Mouse (Mus musculus): ENCODE results near the gene Akt1. TPM values are rescaled to one million over a fixed set of nuclear protein-coding genes. Genes with fewer than 3 reads are reported as not detected.
A peak's percentile ranks its signal among the peaks of the same experiment; 100 is the strongest.

Gene Akt1
- polyA plus RNA-seq (2016; fragmentation: Nextera tagmentation; extraction: Ambion mirVana) = 39.2 and 41.9 TPM in 2 replicates

GRCm38 (mm10) chr12:112674132-112675011 is at the start of gene Akt1:
Gene Akt1, minus strand, starts transcription at chr12:112674884.
- peak; percentile 72 for DNase-seq (ENCODE audit: extremely low spot score, low spot score)
- H3K4me1 ChIP-seq = peaks cover 85% of the 10 kb centered on the region
- H3K27me3 ChIP-seq (ENCODE audit: poor library complexity, severe bottlenecking) = peaks cover 34% of the 10 kb centered on the region
- peak within 1 kb of the TSS; percentile 99 for H3K27ac ChIP-seq
- peak within 1 kb of the TSS; percentile 99 for H3K4me3 ChIP-seq
- WGBS = 7% methylated on average over 70 of the region's 70 CpGs
- peaks cover 28% of the 10 kb centered on the region for H3K36me3 ChIP-seq (replicated peaks)
- no peaks in the 10 kb centered on the region for H3K9me3 ChIP-seq

- Histone ChIP-seq H3K27ac (no peak overlapping the region), H3K9me3 (no peaks in the 10 kb centered on the region), H3K36me3 (replicated peaks) (no peaks in the 10 kb centered on the region; the same call in 1 of the 2 replicates), H3K4me3 (no peak overlapping the region), H3K27me3 (ENCODE audit: poor library complexity, severe bottlenecking) (peaks cover 47% of the 10 kb centered on the region), H3K4me1 (peaks cover 38% of the 10 kb centered on the region)
- 81% methylated on average over 11 of the region's 11 CpGs for WGBS
- peak; percentile 71 for DNase-seq (ENCODE audit: extremely low spot score, low spot score)
Measured at GRCm38 (mm10) chr12:112724077-112724805, 49.6 kb upstream of the Akt1 start.

DNA sequence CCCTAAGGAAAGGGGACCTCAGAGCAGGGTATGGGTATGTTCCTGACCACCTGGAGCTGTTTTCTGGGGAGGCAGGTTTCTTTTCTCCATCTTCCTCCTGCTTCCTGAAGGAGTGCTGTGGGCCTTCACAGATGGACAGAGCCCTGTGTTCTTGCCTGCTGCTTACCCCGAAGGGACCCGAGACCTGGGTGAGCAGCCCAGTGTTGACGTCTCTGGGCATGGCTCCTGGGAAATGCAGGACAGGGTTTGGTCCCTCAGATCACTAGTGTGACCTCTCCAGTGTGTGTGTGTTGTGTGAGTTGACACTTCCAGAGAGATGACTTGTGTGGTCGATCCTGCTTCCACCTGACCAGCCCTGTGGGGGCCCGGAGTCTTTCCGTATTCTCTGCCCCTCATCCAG is 48.8 kb upstream of the Akt1 start:
- Histone ChIP-seq H3K27ac (no peak overlapping the region), H3K9me3 (no peaks in the 10 kb centered on the region), H3K4me1 (peaks cover 38% of the 10 kb centered on the region), H3K27me3 (ENCODE audit: poor library complexity, severe bottlenecking) (peaks cover 50% of the 10 kb centered on the region), H3K36me3 (replicated peaks) (no peaks in the 10 kb centered on the region; the same call in 1 of the 2 replicates), H3K4me3 (peak overlapping the region; percentile 62; the same call in 1 of the 2 replicates)
- WGBS = 84% methylated on average over 6 of the region's 6 CpGs
- no peak for DNase-seq (ENCODE audit: extremely low spot score, low spot score)

GRCm38 (mm10) chr12:112723028-112723330 is 48.3 kb upstream of the Akt1 start:
- Histone ChIP-seq H3K9me3 (no peaks in the 10 kb centered on the region), H3K27me3 (ENCODE audit: poor library complexity, severe bottlenecking) (peaks cover 50% of the 10 kb centered on the region), H3K27ac (peak overlapping the region; percentile 79), H3K4me1 (peaks cover 38% of the 10 kb centered on the region), H3K36me3 (replicated peaks) (no peaks in the 10 kb centered on the region; the same call in 1 of the 2 replicates), H3K4me3 (peak overlapping the region; percentile 62)
- 12% methylated on average over 5 of the region's 5 CpGs for WGBS
- no peak for DNase-seq (ENCODE audit: extremely low spot score, low spot score)

- no peaks in the 10 kb centered on the region; the same call in 1 of the 2 replicates for H3K36me3 ChIP-seq (replicated peaks)
- under 1% methylated on average over 72 of the region's 75 CpGs for WGBS
- H3K9me3 ChIP-seq = no peaks in the 10 kb centered on the region
- H3K4me1 ChIP-seq = peaks cover 38% of the 10 kb centered on the region
- H3K27ac ChIP-seq = peak overlapping the region; percentile 79
- peak overlapping the region; percentile 62 for H3K4me3 ChIP-seq
- H3K27me3 ChIP-seq (ENCODE audit: poor library complexity, severe bottlenecking) = peaks cover 50% of the 10 kb centered on the region
- DNase-seq (ENCODE audit: extremely low spot score, low spot score) = peak; percentile 35
Measured at GRCm38 (mm10) chr12:112722240-112723027, 47.8 kb upstream of the Akt1 start.

DNA sequence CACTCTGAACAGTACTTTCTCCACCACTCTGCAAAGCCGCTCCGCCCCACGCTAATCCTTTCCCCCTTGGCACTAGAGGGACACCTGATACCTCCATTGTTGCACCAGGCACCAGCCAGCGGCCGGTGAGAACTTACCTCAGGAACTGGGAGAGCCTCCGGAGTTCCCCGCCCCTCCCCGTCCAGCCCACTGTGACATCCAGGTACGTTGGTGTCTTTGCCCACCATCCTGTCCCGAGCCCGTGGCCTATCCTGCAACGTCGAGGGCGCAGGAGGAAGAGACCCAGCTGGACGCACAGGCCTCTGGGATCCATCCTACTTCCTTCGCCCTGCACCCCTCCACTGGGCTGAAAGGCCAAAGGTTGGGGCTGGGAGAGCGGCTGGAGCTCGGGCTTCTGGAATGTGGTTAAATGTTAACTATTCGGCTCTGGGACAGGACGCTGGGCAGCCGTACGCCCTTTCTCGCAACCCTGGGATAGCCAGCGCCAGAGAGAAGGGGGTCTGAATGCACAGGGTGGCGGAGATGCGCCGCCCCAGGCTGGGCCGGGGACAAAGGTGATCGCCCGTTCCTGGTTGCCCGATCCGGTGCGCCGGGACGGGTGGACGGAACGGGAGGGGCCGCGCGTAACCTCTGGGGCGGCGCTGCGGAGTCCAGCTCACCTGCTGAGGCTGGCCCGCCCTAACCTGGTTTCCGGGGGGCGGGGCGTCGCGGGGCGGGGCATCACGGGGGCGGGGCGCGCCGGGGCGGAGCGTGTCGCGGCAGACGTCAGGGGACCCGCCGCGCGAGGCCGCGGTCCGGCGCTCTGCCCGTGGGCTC is 46.9 kb upstream of the Akt1 start:
- Histone ChIP-seq H3K36me3 (replicated peaks) (no peaks in the 10 kb centered on the region; the same call in 1 of the 2 replicates), H3K27me3 (ENCODE audit: poor library complexity, severe bottlenecking) (peaks cover 50% of the 10 kb centered on the region), H3K27ac (peak overlapping the region; percentile 80), H3K9me3 (no peaks in the 10 kb centered on the region), H3K4me3 (peak overlapping the region; percentile 62), H3K4me1 (peaks cover 38% of the 10 kb centered on the region)
- DNase-seq (ENCODE audit: extremely low spot score, low spot score) = peak; percentile 67
- WGBS = 1% methylated on average over 69 of the region's 69 CpGs

- H3K4me1 ChIP-seq = peaks cover 38% of the 10 kb centered on the region
- 28% methylated on average over 12 of the region's 12 CpGs for WGBS
- no peaks in the 10 kb centered on the region; the same call in 1 of the 2 replicates for H3K36me3 ChIP-seq (replicated peaks)
- H3K27ac ChIP-seq = peak overlapping the region; percentile 80
- no peak for DNase-seq (ENCODE audit: extremely low spot score, low spot score)
- no peaks in the 10 kb centered on the region for H3K9me3 ChIP-seq
- H3K27me3 ChIP-seq (ENCODE audit: poor library complexity, severe bottlenecking) = peaks cover 50% of the 10 kb centered on the region
- H3K4me3 ChIP-seq = peak overlapping the region; percentile 62
Measured at GRCm38 (mm10) chr12:112720890-112721423, 46.3 kb upstream of the Akt1 start.

GRCm38 (mm10) chr12:112720216-112720615 is 45.5 kb upstream of the Akt1 start, which contains the start of gene Cep170b:
Gene Cep170b, plus strand, starts transcription at chr12:112720455.
- no peak for DNase-seq (ENCODE audit: extremely low spot score, low spot score)
- peaks cover 50% of the 10 kb centered on the region for H3K27me3 ChIP-seq (ENCODE audit: poor library complexity, severe bottlenecking)
- no peaks in the 10 kb centered on the region for H3K36me3 ChIP-seq (replicated peaks)
- peak within 1 kb of the TSS; percentile 80 for H3K27ac ChIP-seq
- H3K4me1 ChIP-seq = peaks cover 31% of the 10 kb centered on the region
- no peaks in the 10 kb centered on the region for H3K9me3 ChIP-seq
- WGBS = 76% methylated on average over 6 of the region's 6 CpGs
- peak within 1 kb of the TSS; percentile 62 for H3K4me3 ChIP-seq

DNA sequence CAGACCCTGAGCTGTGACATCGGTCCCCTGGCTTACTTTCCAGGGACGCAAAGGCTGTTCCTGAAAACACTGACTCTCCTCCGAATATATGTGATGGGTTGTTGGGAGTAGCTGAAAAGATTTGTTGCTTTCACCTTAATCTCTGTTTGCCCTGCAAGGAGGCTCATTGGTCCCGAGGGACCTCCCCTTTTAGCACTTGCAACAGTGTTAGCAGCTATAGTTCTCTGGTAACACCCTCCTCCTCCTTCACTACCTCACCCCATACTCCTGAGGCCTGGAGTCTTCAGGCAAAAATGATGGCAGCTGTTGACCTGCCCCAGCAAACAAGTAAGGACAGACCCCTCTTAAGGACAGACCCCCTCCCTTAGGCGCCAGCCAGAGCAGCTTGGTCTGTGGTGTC is 44.3 kb upstream of the Akt1 start:
- Histone ChIP-seq H3K27me3 (ENCODE audit: poor library complexity, severe bottlenecking) (peaks cover 50% of the 10 kb centered on the region), H3K4me1 (peaks cover 31% of the 10 kb centered on the region), H3K27ac (no peak overlapping the region), H3K9me3 (no peaks in the 10 kb centered on the region), H3K4me3 (no peak overlapping the region), H3K36me3 (replicated peaks) (no peaks in the 10 kb centered on the region)
- no peak for DNase-seq (ENCODE audit: extremely low spot score, low spot score)
- WGBS = 74% methylated on average over 5 of the region's 5 CpGs

DNA sequence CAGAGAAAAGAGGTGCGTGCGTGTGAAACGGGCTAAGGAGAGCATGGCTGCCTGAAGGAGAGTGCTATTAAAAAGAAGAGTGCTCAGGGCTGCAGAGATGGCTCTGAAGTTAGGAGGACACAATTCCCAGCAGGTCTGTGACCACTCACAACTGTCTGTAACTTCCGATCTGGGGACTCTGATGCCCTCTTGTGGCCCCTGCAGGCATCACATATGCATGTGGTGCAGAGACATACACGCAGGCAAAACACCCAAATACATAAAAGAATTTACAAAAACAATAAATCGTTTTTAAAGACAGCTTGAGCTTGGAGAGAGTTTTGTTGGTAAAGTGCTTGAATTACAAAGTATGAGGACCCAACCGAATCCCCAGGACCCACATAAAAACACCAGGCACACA is 42.5 kb upstream of the Akt1 start:
- Histone ChIP-seq H3K9me3 (no peaks in the 10 kb centered on the region), H3K4me3 (no peak overlapping the region), H3K36me3 (replicated peaks) (no peaks in the 10 kb centered on the region), H3K4me1 (peaks cover 16% of the 10 kb centered on the region), H3K27ac (no peak overlapping the region), H3K27me3 (ENCODE audit: poor library complexity, severe bottlenecking) (peaks cover 32% of the 10 kb centered on the region)
- 31% methylated on average over 7 of the region's 7 CpGs for WGBS
- peak; percentile 43 for DNase-seq (ENCODE audit: extremely low spot score, low spot score)

DNA sequence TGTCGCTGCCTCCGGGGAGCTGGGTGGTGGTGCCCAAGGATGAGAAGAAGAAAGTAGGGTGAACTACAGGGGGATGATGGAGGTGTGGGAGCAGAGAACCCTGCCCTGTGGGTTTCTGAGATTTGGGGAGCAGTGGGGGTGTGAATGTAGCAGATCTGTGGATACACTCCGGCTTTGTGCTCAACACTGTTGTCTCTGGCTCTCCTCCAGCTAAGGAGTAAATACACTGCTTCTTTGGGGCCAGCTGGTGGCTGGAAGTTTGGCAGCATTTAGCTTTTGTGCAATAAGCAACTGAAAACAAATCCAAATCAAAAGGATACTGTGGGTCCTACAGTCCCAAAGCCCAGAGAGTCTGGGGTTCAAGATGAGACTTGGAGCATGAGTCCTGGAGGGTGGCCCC is 39.3 kb upstream of the Akt1 start:
- no peak for DNase-seq (ENCODE audit: extremely low spot score, low spot score)
- Histone ChIP-seq H3K27ac (no peak overlapping the region), H3K9me3 (no peaks in the 10 kb centered on the region), H3K4me1 (no peaks in the 10 kb centered on the region), H3K27me3 (ENCODE audit: poor library complexity, severe bottlenecking) (peaks cover 7% of the 10 kb centered on the region), H3K36me3 (replicated peaks) (no peaks in the 10 kb centered on the region), H3K4me3 (no peak overlapping the region)
- WGBS = 84% methylated on average over 3 of the region's 3 CpGs
